Mouse (Mus musculus): ENCODE results near the gene Fam131a.
A peak's percentile ranks its signal among the peaks of the same experiment; 100 is the strongest.
"Not testable (repeated sequence)": the region's sequence is repeated elsewhere in the genome, so short reads cannot be mapped to it uniquely, and the experiment has no call there.

The Fam131a gene

DNA sequence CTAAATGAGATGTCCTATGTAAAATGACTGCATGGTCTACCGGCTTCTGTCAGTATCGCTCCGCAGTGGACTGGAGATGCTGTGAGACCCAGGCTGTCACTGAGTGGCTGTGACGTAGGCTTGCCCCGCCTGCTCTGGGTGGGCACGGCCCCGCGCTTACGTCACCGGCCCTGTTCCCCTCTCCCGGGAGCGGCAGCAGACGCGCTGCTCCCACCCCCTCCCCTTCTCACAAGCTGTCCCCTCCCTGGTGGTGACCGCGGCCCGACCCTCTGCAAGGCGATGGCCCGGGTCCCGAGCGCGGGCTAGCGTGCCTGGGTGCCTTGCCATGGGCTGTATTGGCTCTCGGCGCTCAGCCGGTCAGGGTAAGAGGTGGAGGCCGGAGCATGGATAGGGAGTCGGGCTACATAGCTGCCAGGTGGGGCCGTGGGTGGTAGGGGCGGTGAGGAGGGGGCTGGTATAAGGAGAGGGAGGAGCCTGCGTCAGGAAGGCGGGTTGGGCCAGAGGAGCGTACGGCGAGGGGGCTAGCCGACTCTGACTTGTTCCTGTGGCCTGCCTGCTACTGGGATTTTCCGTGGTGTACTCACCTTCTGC, at the start of gene Fam131a:
TSS of gene Fam131a (plus strand) at position 131 of the 591 bp plus-strand sequence.
- peak; percentile 99 for DNase-seq

DNA sequence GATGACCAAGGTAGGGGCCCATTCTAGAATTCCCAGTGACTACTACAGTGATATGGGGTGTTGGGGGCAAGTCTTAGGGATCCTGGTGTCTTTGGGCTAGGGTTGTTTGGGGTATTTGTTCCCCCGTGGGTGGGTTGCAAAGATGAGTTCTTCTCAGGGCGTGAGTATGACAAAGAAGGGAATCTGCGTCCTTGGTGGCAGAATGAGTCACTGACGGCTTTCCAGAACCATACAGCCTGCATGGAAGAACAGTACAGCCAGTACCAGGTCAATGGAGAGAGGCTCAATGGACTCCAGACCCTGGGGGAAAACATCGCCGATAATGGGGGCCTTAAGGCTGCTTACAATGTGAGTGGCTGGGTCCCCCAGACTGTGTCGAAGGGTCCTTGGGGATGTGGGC, 49.1 kb upstream of the Fam131a start:
- no peak for DNase-seq

DNA sequence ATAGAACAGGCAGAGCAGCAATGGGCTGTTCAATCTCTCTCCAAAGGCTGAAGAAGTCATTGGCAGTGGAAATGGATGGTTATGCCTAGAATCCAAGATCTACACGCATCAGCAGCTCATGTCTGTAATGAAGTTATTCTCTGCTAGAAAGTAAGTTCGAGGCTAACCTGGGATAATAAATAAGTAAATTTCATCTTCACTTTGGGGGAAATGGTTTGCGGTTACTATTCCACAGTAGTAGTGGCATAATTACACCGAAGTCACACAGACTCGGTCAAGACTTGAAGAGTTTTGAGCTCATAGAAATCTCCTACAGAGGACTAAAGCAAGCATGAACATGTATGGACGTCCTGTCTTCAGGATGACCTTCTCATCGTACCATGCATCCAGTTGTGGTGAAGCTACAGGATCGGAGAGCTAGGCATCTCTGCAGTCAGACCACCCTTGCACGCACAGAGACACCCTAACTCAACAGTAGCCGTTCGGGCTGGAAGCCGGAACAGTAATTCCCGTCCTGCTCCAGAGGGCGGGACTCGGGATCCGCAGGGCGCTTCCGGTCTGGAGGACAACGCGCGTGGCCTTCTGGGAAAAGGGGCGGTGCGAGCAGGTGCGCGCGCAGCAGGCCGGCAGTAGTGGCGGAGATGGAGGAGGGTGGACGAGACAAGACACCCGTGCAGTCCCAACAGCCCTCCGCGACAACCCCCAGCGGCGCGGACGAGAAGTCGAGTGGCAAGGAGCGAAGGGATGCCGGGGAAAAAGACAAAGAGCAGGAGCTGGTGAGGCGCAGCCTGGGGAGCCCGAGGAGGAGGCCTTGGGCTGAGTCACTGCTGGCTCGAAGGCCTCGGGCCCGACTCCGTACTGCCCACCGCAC, 41.7 kb upstream of the Fam131a start, which contains the start of gene Psmd2:
TSS of gene Psmd2 (plus strand) at position 577 of the 871 bp plus-strand sequence.
- DNase-seq = peak; percentile 100

DNA sequence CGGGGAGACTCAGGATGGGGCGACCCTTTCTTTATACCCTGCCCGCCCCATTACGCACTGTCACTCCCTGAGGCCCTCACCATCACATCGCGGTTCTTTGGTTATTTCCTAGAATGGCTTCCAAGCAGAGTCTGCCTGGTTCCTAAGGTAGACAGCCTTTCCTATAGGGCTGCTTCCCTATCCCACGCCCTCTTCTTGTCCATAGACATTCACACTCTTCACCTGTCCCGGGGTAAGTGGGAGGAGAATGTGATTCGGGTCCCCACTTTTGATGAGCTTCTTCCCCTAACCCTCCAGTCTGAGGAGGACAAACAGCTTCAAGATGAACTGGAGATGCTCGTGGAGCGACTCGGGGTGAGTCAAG, 41.1 kb upstream of the Fam131a start:
- no peak for DNase-seq

DNA sequence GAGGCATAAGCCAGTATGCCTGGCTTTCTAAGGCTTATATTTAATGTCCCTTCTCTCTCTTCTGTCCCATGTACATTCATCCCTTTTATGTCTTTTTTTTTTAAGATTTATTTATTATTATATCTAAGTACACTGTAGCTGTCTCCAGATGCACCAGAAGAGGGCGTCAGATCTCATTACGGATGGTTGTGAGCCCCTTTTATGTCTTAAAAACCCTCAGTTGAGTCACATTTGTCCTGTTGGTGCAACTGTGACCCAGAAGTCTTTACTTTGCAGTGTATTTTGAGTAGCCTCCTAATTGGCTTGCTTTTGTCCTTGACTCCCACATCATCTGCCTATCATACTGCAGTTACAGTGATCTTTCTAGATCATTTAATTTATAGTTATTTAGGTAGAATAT, 39.7 kb upstream of the Fam131a start:
- DNase-seq = no peak

DNA sequence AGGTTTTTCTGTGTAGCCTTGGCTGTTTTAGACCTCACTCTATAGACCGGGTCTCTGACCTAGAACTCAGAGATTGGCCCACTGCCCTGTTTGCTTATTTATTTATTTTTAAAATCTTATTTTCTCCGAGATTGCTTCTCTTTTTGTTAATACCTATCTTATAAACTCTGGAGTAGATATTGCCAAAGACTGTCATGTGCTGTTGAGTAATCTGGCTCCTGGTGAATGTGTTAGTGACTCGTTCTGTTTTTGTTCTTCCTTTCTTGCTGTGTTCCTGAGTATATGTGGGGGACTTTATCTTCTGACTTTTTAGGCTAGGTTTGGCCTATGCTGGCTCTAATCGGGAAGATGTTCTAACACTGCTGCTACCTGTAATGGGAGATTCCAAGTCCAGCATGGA, 35.4 kb upstream of the Fam131a start:
- no peak for DNase-seq

DNA sequence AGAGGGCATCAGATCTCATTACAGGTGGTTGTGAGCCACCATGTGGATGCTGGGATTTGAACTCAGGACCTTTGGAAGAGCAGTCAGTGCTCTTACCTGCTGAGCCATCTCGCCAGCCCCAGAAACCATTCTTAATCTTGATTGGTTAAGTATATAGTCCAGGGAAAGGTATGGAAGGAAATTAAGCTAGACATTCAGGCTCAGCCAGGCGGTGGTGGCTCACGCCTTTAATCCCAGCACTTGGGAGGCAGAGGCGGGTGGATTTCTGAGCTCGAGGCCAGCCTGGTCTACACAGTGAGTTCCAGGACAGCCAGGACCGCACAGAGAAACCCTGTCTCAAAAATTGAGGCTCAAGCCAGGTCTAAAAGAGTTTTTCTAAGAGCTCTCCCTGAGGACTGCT, 25.0 kb upstream of the Fam131a start, which contains the start of gene Eif4g1:
TSS of gene Eif4g1 (plus strand) at position 301 of the 400 bp plus-strand sequence.
- DNase-seq = not testable (repeated sequence)

DNA sequence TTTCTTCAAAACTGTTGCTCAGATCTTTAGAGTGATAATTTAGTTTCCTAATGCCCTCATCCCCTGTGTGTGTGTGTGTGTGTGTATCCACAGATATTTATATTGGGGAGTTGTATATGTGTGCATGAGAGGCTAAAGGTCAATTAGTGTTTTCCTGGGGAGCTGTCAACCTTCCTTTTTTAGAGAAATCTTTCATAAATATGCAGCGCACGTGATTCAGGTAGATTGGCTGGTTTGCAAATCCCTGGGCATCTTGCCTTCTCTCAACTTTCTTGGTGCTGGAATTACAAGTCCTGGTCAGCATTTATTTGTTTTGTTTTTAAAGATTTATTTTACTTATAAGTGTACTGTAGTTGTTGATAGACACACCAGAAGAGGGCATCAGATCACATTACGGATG, 22.8 kb upstream of the Fam131a start:
- DNase-seq = no peak

DNA sequence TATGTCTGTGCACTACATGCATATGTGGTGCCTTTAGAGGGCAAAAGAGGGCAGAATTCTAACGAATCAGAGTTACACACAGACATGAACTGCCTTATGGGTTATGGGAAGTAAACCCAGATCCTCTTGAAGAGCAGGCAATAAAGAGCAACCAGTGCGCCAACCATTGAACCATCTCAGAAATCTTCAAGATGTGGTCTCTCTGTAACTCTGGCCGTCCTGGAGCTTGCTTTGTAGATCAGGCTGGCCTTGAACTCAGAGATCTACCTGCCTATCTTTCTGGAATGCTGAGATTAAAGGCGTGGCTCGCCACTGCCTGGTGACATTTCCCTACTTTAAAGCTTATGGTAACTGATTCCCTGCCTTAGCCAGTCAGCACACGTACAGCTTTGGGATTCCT, 21.2 kb upstream of the Fam131a start:
- peak; percentile 91 for DNase-seq

DNA sequence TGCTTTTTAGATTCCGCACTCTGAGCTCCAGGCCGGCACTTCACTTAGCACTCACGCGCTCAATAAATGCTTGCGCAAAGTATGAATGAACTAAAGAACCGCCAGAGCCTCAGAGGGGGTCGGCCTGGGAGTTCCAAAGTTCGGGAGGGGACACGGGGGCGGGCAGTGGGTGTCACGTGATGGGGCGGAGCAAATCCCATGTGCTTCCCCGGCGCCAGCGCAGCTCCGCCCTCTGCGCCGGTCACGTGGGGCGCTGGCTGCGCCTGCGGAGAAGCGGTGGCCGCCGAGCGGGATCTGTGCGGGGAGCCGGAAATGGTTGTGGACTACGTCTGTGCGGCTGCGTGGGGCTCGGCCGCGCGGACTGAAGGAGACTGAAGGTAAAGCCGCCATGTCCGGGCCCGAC, 20.5 kb upstream of the Fam131a start:
- DNase-seq = peak; percentile 100

DNA sequence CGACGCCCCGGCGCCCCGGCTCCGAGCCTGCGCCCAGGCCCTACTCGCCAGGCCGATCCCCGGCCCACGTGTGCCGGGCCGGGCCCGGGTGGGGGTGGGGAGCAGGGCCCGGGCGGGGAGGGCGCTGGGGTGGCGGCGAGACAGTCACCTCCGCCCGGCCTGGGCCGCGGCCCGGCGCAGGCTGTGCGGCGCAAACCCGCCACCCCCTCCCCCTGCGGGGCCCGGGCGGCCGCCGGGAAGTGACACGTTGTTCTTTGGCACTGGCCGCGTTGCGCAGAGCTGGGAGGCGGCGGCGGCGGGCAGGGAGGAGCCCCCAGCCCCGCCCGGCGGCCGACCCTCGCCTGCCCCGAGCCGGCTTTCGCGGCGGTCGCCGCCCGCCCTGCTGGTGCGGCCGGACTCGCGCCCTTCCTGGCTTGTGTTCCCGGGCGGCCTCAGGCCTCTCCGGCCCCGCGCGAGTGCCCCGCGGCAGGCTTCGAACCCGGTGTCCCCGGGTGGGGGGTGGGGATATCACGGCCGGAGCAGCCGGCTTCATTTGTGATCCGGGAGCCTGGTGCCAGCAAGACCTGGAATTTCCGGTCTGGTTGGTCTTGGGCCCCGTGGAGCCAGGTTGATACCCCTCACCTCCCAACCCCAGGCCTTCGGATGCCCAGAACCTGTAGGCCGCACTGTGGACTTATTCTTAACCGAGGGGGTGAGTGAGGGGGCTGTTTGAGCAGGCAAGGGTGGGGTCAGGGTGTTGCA, 19.9 kb upstream of the Fam131a start:
- no peak for DNase-seq

DNA sequence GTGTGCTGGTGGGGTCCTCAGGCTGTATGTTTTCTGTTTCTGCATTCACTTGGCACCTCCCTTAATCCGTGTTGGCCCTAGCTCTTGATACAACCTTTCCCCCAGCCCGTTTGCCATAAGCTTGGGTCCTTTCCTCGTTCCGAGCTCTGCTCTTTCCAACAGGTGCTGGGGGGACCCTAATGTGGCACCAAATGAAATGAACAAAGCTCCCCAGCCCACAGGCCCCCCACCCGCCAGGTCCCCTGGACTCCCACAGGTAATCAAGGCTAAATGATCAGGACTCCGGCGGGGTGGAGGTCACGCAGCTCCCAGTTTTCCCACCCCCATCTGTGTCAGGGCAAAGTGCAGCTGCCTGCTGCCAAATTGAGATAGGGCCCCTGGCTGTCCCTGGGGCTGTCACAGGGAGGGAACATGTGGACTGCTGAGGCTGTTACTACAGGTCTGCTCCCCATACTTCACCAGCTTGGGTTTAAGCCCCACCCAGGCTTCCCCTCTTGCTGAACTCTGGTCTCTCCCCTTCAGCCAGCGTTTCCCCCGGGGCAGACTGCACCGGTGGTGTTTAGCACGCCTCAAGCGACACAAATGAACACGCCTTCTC, 19.2 kb upstream of the Fam131a start:
- DNase-seq = peak; percentile 96

DNA sequence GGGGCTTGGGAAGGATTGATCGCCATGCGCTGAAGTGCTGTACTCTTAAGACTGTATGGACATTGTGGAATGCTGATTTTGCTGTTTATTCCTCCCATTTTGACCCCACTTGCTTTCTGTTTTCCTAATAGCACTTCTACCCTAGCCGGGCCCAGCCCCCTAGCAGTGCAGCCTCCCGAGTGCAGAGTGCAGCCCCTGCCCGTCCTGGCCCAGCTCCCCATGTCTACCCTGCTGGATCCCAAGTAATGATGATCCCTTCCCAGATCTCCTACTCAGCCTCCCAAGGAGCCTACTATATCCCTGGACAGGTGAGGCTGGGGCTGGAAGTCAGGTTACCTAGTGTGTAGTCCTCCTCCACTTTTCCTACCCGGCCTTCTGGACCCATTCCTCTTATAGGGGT, 17.8 kb upstream of the Fam131a start:
- peak; percentile 90 for DNase-seq

DNA sequence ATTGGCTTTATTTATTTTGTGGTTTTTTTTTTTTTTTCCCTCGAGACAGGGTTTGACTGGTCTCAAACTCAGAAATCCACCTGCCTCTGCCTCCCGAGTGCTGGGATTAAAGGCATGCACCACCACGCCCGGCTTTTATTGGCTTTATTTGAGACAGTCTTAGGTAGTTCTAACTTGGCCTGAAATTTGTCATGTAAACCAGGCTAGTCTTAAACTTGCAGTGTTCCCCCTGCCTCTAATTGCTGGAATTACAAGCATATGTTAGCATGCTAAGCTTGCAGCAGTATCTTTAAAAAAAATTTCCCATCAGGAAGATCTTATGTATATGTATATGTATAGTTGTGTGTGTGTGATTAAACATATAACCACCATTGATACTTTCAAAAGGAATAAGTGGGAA, 16.3 kb upstream of the Fam131a start:
- no peak for DNase-seq

DNA sequence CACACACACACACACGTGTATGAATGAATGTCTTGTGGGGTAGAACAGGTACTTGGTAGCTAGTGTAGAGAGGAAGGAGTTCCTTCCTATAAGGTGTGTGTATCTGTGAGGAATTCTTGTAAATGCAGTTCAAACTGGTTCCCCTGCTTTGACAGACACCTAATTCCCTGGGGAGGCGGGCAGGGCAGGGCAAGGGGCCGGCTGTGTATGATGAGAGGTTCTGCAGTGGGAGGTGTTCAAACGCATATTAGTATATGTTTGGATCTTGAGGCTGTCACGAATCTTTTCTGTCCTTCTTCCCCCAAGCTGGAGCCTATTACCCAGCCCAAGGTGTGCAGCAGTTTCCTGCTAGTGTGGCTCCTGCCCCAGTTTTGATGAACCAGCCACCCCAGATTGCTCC, 15.7 kb upstream of the Fam131a start:
- DNase-seq = peak; percentile 87

DNA sequence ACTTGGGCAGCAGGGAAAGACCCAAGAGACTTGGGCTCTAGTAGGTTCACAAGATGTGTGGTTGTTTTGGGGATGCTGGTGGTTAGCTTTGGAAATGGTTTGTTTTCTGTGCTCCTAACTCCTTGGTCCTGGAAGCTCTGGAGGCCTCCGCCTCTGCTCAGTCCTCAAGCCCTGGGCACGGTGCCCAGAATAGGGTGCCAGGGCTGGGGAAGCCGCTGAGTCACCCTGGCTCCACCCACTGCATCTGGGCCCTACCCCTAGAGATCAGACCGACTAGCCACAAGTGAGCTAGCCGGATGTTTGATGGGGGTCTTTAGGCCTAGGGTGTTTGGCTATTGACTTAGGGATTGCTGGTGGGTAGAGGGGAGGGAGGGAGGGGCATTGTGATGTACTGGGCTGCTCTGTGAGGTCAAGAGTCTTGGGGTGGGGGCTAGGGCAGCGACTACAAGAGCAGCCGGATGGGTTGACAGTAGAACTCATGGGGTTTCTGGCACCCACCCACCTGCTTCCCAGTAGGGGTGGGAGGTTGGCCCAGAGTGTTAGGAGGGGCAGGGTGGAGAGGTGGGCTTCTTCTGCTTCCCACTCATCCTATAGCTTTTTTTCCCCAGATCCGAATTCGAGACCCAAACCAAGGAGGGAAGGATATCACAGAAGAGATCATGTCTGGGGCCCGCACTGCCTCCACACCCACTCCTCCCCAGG, 14.9 kb upstream of the Fam131a start:
- peak; percentile 98 for DNase-seq

DNA sequence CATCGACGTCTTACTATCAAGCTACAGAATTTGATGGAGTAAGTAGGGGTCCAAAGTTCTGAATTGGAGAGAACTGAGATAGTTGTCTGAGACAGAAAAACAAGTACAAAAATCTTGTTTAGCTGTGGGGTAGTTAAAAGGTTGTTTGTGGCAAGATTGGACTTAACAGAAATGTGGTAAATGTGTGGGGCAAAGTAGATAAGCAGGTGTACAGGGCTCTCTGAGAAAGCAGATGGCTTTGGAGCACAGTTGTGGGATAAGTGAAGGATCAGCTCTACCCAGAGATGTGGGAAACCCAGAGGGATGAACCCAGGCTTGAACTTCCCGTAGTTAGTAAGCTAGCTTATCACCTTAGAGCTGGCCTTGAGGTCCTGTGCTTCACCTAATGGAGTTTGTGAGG, 2.3 kb upstream of the Fam131a start:
- no peak for DNase-seq

DNA sequence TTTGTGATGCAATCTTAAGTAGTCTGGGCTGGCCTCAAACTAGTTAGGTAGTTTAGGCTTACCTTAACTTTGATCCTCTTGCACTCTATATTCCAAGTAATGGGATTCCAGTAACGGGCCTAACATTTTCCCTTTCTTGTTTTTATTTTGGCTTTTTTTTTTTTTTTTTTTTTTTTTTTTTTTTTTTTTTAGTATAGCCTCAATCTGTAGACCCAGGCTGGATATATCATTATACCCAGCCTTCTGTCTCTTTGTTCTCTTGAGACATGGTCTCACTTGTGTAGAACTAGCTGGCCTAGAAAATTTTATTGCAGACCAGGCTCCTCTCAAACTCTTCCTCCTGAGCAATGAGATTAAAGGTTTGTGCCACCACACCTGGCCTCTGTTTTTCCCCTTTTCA, 1.4 kb upstream of the Fam131a start:
- DNase-seq = no peak

DNA sequence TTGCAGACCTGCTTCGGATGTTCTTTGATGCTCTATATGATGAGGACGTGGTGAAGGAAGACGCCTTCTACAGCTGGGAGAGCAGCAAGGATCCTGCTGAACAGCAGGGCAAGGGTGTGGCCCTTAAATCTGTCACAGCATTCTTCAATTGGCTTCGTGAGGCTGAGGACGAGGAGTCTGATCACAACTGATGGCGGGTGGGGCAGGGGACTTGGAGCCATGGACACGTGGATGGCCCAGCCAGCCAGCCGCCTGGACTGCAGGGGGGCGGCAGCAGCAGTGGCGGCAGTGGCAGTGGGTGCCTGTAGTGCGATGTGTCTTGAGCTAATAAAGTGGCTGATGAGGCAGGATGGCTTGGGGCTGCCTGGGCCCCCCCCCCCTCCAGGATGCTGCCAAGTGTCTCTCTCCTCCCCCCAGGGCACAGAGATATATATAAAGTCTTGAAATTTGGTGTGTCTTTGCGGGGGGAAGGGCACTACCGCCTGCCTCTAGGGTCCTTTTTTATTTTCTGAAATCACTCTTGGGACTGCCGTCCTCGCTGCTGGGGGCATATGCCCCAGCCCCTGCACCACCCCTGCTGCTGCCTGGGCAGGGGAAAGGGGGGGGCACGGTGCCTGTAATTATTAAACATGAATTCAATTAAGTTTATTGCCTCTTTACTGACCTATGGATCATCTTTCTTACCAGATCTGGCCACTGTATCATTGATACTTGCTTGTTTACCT, 638 bp upstream of the Fam131a start:
- peak; percentile 95 for DNase-seq

DNA sequence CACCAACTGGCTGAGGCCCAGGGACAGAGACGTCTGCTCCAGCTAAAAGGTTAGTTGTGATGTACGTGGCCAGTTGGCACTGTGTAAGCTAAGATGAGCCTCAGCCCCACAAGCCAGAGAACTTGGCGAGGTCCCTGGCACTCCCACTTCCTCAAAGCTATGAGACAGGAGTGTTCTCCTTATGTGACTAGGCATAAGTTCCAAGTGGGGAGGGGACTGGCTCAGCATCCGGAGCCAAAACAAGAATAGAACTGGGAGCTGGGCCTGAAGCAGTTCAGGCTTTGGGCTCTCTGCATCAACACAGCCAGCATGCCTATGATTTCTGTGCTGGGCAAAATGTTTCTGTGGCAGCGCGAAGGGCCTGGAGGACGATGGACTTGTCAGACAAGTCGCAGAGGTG, 1.7 kb downstream of the Fam131a start:
- peak; percentile 98 for DNase-seq

DNA sequence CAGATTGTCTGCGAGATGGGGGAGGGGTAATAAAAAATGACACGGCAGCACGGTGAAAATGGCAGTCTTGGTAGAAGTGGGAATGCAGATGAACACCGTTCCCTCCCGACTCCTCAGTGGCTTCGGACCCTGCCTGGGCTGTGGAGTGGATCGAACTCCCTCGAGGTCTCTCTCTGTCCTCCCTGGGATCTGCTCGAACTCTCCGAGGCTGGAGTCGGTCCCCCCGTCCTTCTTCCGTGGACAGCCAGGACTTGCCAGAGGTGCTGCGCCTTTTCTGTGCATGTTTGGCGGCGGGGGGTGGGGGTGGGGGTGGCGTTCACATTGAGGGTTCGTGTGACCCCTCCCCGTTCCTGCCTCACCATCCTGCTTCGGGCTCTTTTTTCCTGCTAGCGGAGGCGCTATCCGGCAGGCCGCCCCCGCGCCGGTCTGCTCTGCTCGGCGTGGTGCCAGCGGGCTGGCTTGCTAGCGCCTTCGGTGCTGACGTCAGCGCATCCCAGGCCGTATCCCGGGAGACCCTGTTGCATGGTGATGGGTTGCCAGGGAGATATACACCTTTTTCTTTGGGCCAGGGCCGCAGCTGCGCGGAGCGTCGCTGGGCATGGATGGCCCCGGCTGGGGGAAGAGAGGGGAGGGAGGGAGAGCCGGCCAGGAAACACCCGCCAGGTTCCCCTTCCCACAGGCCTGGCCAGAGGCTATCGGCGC, 2.7 kb downstream of the Fam131a start:
- DNase-seq = peak; percentile 99
